Mouse (Mus musculus) left cerebral cortex, adult 2 months (tissue): ENCODE data around the gene Gm11236. TPM values are rescaled to one million over a fixed set of nuclear protein-coding genes. Genes with fewer than 3 reads are reported as not detected.
A peak's percentile ranks its signal among the peaks of the same experiment; 100 is the strongest.
"Not testable (repeated sequence)": the region's sequence is repeated elsewhere in the genome, so short reads cannot be mapped to it uniquely, and the experiment has no call there.

Experiments used
- DNase-seq, 2 experiments: peaks; one replicate each; pipeline ENCODE4 v3.0.0; 2021 to 2022; ENCODE audit warnings: low spot score in 2 of 2, mixed read lengths in 1 of 2; ENCODE audit errors: extremely low spot score in 1 of 2
- H3K27ac ChIP-seq: fragments of 200-600 bp; 2 replicates; pipeline ENCODE4 v1.8.1; 2022
- H3K4me3 ChIP-seq: fragments of 200-600 bp; 2 replicates; pipeline ENCODE4 v1.8.1; 2022
- CTCF ChIP-seq: fragments of 200-600 bp; IDR thresholded peaks from 2 replicates; pipeline ENCODE4 v1.8.1; 2022; ENCODE audit warnings: antibody characterized with exemption, mild to moderate bottlenecking, moderate library complexity
- intact Hi-C: fragments of 180-260 bp; cut with DNase I; formaldehyde crosslinking; loops from one replicate; pipeline ENCODE4 v1.15.1; 2025
- long read RNA-seq, 2 experiments: library from polyadenylated mRNA; stranded (forward); transcript quantifications; one replicate each; pipeline ENCODE4 v2.0.0; 2021; ENCODE audit warnings: borderline mapping rate in 2 of 2
- total RNA-seq, 2 experiments: library from RNA; stranded (reverse); gene quantifications; 2 replicates each; pipeline ENCODE4 v1.2.3; 2021

The Gm11236 gene
- total RNA-seq, result not detected
- long read RNA-seq, experiment 1, result 0 reads
- long read RNA-seq, experiment 2, result 0 reads

DNA sequence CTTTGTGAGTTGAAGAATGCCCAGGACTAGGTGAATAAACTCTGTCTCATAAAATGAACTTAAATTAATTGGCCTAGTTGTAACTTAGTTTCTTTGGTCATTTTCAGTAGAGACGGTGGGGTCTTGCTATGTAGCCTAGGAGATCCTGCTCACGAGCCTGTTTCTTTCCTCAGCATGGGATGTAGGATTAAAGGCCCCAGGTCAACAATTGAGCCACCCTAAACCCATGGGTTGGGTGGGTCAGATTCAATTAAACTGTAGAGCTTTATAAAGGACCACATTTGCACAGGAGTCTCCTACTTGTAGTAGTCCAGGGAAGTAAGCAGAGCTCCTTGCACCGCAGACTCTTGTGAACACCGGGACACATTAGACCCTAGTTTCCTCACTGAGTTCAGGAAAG is at the start of gene Gm11236:
Gene Gm11236 (plus strand): TSS at position 301 of the 400 bp plus-strand sequence.
- DNase-seq, intact Hi-C loops, H3K27ac ChIP-seq, H3K4me3 ChIP-seq: not testable (repeated sequence)

GRCm38 (mm10) chr4:73599248-73599647 is 38.7 kb upstream of the Gm11236 start:
- intact Hi-C loops, result loop anchor here (10.0 kb wide), 1 partner anchor 636 kb away; no protein-coding TSS in a partner anchor

GRCm38 (mm10) chr4:73607581-73607980 is 30.3 kb upstream of the Gm11236 start, which contains the start of gene Gm11238:
Gm11238 (plus strand) TSS chr4:73607881.
- intact Hi-C loops, H3K4me3 ChIP-seq, DNase-seq, H3K27ac ChIP-seq: not testable (repeated sequence)

More at GRCm38 (mm10) chr4:73599248-73599647, 38.7 kb upstream of the Gm11236 start:
- peak; percentile 72 for TF ChIP-seq CTCF
- H3K27ac ChIP-seq, result no peak overlapping the region
- H3K4me3 ChIP-seq, result no peak overlapping the region
- no peak for DNase-seq

GRCm38 (mm10) chr4:73622684-73623083 is 15.2 kb upstream of the Gm11236 start, which contains the start of gene Gm11237:
Gm11237 (plus strand) TSS chr4:73622984.
- intact Hi-C loops, H3K4me3 ChIP-seq, DNase-seq, H3K27ac ChIP-seq: not testable (repeated sequence)

GRCm38 (mm10) chr4:73661864-73662263 is 23.9 kb downstream of the Gm11236 start:
- H3K4me3 ChIP-seq, DNase-seq, intact Hi-C loops, H3K27ac ChIP-seq: not testable (repeated sequence)

DNA sequence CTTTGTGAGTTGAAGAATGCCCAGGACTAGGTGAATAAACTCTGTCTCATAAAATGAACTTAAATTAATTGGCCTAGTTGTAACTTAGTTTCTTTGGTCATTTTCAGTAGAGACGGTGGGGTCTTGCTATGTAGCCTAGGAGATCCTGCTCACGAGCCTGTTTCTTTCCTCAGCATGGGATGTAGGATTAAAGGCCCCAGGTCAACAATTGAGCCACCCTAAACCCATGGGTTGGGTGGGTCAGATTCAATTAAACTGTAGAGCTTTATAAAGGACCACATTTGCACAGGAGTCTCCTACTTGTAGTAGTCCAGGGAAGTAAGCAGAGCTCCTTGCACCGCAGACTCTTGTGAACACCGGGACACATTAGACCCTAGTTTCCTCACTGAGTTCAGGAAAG is 30.1 kb downstream of the Gm11236 start, which contains the start of gene Gm11239:
Gene Gm11239 (plus strand): TSS at position 301 of the 400 bp plus-strand sequence.
- H3K4me3 ChIP-seq, intact Hi-C loops, H3K27ac ChIP-seq, DNase-seq: not testable (repeated sequence)

DNA sequence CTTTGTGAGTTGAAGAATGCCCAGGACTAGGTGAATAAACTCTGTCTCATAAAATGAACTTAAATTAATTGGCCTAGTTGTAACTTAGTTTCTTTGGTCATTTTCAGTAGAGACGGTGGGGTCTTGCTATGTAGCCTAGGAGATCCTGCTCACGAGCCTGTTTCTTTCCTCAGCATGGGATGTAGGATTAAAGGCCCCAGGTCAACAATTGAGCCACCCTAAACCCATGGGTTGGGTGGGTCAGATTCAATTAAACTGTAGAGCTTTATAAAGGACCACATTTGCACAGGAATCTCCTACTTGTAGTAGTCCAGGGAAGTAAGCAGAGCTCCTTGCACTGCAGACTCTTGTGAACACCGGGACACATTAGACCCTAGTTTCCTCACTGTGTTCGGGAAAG is 45.3 kb downstream of the Gm11236 start, which contains the start of gene Gm428:
Gene Gm428 (plus strand): TSS at position 301 of the 400 bp plus-strand sequence.
- H3K27ac ChIP-seq, DNase-seq, H3K4me3 ChIP-seq, intact Hi-C loops: not testable (repeated sequence)

Other genes starting within 250 kb of the Gm11236 start
- gene Gm11487, start 233.0 kb upstream of the Gm11236 start, total RNA-seq, result not detected
- not detected for gene Gm11238, start 30.2 kb upstream of the Gm11236 start, total RNA-seq
- gene Gm11237, start 15.1 kb upstream of the Gm11236 start, total RNA-seq, result not detected
- gene Gm11239, start 30.2 kb downstream of the Gm11236 start, total RNA-seq, result not detected
- gene Gm428, start 45.4 kb downstream of the Gm11236 start, total RNA-seq, result not detected
- gene Rasef, start 152.9 kb downstream of the Gm11236 start, total RNA-seq, result under 1 TPM in 1 of 2 experiments, not detected in 1; 0.11 TPM
- not detected for gene Gm11758, start 238.1 kb downstream of the Gm11236 start, total RNA-seq